Mouse (Mus musculus) heart, embryonic 12.5 days (tissue): ENCODE measurements around the gene St3gal6. TPM values are rescaled to one million over a fixed set of nuclear protein-coding genes. Genes with fewer than 3 reads are reported as not detected.

ENCODE experiments used
- ATAC-seq: fragments of 200-750 bp; cut with Nextera tagmentation; 2 replicates; pipeline ENCODE4 v1.8.0; 2017; ENCODE audit warnings: moderate TSS enrichment, moderate library complexity; ENCODE audit not compliant: insufficient number of reproducible peaks, low FRiP score
- H3K27ac ChIP-seq: fragments of 300-500 bp; sonication (generic); 2 replicates; pipeline ENCODE4 v1.5.1; 2016; ENCODE audit warnings: mild to moderate bottlenecking, moderate library complexity; ENCODE audit not compliant: poor library complexity, severe bottlenecking
- H3K27me3 ChIP-seq: fragments of 300-500 bp; sonication (generic); replicated peaks from 2 replicates; pipeline ENCODE4 v1.6.1; 2016; ENCODE audit warnings: mild to moderate bottlenecking, moderate library complexity
- H3K36me3 ChIP-seq: fragments of 300-500 bp; sonication (generic); 2 replicates; pipeline ENCODE4 v1.6.1; 2016; ENCODE audit warnings: mild to moderate bottlenecking, moderate library complexity
- H3K4me1 ChIP-seq: fragments of 300-500 bp; sonication (generic); replicated peaks from 2 replicates; pipeline ENCODE4 v1.6.1; 2016; ENCODE audit warnings: mild to moderate bottlenecking
- H3K4me2 ChIP-seq: fragments of 300-500 bp; sonication (generic); 2 replicates; pipeline ENCODE4 v1.6.1; 2016; ENCODE audit warnings: mild to moderate bottlenecking, moderate library complexity
- H3K4me3 ChIP-seq: fragments of 300-500 bp; sonication (generic); 2 replicates; pipeline ENCODE4 v1.5.1; 2016; ENCODE audit warnings: mild to moderate bottlenecking
- H3K9ac ChIP-seq: fragments of 300-500 bp; sonication (generic); 2 replicates; pipeline ENCODE4 v1.6.1; 2016; ENCODE audit warnings: mild to moderate bottlenecking, moderate library complexity
- H3K9me3 ChIP-seq: fragments of 300-500 bp; sonication (generic); replicated peaks from 2 replicates; pipeline ENCODE4 v1.6.1; 2016; ENCODE audit warnings: mild to moderate bottlenecking, moderate library complexity
- WGBS: fragments of 180-500 bp; shearing (Covaris S2); methylation state at CpG from one replicate; pipeline ENCODE4 v1.1.7; 2016; 5-methylcytosine and 5-hydroxymethylcytosine counted together
- polyA plus RNA-seq: library from polyadenylated mRNA; unstranded; fragments of >200 nt; fragmentation: Nextera tagmentation; extraction: Ambion mirVana; gene quantifications from 2 replicates; pipeline ENCODE4 v1.2.1, GENCODE M21; 2016

Gene St3gal6
- polyA plus RNA-seq, 1 experiment from 2014 or later: 18.2 TPM

DNA sequence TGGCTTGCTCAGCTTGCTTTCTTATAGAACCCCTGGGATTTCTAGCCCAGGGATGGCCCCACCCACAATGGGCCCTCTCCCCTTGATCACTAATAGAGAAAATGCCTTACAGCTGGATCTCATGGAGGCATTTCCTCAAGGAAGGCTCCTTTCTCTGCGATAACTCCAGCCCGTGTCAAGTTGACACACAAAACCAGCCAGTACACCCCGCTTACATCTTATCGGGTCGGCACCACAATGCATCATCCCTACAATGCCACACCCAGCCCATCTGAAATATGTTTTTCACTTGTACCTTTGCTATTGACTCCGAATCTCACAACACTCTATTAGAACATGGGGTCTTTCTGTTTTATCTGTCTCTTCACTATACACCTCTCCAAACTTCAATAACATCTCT lies 3.6 kb downstream of the St3gal6 start:
- Histone ChIP-seq H3K4me3 (no peak overlapping the region), H3K9ac (no peak overlapping the region), H3K9me3 (no peaks in the 10 kb centered on the region), H3K4me2 (peak overlapping the region; percentile 35), H3K4me1 (peaks cover 15% of the 10 kb centered on the region), H3K27ac (peak overlapping the region; percentile 8; the same call in 1 of the 2 replicates), H3K27me3 (no peaks in the 10 kb centered on the region), H3K36me3 (no peaks in the 10 kb centered on the region)
- WGBS: 86% methylated on average over 6 of the region's 6 CpGs
- ATAC-seq: no peak

DNA sequence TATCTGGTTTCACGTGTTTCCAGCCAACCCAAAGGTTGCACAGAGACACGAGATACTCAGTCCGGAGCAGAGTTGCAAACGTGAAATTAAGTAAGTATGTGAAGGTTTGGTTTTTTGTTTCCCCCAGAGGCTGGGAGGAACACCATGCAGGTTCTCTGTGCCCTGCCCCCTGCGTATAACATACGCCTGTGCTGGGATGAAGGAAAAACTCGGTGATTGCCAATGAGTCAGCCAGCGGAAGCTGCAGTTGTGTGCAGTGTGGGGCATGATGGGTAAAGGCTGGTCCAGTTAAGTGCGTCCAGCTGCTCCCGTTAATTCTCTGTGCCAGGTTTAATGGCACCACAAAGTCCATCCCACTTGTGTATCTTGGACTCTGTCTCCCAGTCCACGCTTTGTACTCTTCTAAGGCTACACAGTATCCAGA lies 4.4 kb downstream of the St3gal6 start:
- no peak overlapping the region for H3K4me3 ChIP-seq

DNA sequence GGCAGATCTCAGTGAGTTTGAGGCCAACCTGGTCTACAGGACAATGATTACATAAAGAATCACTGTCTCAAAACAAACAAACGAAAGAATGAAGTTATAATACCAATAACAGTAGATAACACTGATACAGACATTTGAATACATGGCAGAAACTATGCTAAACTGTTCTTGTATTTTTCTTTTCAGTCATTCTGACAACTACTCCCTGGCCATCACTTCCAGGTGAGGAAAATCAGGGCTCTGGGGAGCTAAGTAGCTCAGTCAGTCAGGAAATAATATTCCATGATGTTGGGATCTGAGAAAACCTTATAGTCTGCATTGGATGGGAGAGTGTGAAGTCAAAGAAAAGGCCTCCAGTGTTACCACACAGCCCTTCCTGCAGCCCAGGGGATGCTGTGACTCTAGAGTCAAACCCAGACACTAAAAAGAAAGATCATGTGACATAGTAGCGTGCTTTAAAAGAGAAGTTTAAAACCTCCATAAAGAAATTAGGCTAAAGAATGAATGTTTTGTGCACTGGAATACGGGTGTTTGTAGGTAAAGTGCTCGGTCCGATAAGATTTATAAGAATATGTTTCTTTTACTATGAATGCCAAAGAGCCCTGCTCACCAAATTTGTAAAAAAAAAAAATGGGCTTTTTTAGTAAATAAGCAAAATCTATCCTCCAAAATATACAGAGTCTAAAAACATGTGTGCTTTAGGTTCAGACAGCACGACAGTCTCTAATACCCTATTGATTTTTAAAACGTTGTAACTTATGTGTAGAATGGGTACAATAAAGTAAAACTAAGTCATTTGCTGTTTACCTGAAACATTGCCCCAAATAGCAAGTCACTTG lies 6.9 kb downstream of the St3gal6 start:
- WGBS: 91% methylated on average over 7 of the region's 7 CpGs

More for the DNA sequence above, 4.4 kb downstream of the St3gal6 start:
- Histone ChIP-seq H3K9ac (no peak overlapping the region), H3K36me3 (no peaks in the 10 kb centered on the region), H3K27me3 (no peaks in the 10 kb centered on the region), H3K27ac (0 out of 2 replicates have a peak overlapping the region, but pooled peaks have one; percentile 5), H3K9me3 (no peaks in the 10 kb centered on the region), H3K4me2 (peak overlapping the region; percentile 35), H3K4me1 (peaks cover 17% of the 10 kb centered on the region)
- WGBS: 76% methylated on average over 11 of the region's 11 CpGs
- ATAC-seq: peak; percentile 67

DNA sequence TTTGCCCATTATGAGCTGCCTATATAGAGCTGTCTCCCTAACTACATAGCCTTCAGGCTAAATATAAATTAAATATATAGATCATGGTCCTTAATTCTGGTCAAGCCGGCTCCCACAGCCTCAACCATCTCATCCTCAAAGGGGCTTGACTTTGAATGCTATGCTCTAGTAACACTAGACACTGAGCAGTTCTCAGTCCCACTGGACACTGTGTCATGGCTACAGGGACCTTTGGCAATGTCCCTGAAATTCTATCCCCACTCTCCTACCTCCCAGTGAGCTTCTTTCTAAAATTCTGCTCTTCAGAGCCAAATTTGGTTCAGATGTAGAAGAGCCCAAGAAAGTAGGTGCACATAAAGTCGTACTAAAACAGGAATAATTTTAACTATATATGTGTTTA lies 7.9 kb downstream of the St3gal6 start:
- no peak overlapping the region for H3K9ac ChIP-seq
- peaks cover 40% of the 10 kb centered on the region for H3K4me1 ChIP-seq
- H3K36me3 ChIP-seq: no peaks in the 10 kb centered on the region
- no peak for ATAC-seq
- H3K4me2 ChIP-seq: no peak overlapping the region
- WGBS: 92% methylated on average over 2 of the region's 2 CpGs
- H3K27ac ChIP-seq: no peak overlapping the region
- H3K27me3 ChIP-seq: no peaks in the 10 kb centered on the region
- no peak overlapping the region for H3K4me3 ChIP-seq
- H3K9me3 ChIP-seq: no peaks in the 10 kb centered on the region

More for the DNA sequence above, 6.9 kb downstream of the St3gal6 start:
- Histone ChIP-seq H3K4me1 (peaks cover 38% of the 10 kb centered on the region), H3K9ac (no peak overlapping the region), H3K9me3 (no peaks in the 10 kb centered on the region), H3K36me3 (no peaks in the 10 kb centered on the region), H3K4me3 (no peak overlapping the region), H3K4me2 (no peak overlapping the region), H3K27me3 (no peaks in the 10 kb centered on the region), H3K27ac (no peak overlapping the region)
- no peak for ATAC-seq

DNA sequence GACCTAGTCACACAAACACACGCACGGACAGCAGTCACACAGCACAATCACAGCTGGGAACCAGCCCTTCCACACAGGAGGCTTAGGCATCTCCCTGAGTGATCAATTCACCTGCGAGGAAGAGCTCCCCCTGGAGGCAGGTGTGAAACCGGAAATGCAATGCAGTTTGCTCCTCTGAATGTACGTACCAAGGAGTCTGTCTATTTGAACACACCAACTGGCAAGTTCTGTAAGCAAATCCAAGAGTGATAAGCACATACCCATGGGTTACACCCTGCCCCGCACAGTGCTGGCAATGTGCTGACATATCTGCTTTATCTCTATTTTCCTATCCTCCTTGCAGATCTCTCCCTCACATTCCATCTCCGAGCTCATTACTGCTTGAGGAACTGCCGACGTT lies 9.5 kb downstream of the St3gal6 start:
- H3K4me3 ChIP-seq: no peak overlapping the region
- 63% methylated on average over 9 of the region's 9 CpGs for WGBS
- H3K4me2 ChIP-seq: no peak overlapping the region

DNA sequence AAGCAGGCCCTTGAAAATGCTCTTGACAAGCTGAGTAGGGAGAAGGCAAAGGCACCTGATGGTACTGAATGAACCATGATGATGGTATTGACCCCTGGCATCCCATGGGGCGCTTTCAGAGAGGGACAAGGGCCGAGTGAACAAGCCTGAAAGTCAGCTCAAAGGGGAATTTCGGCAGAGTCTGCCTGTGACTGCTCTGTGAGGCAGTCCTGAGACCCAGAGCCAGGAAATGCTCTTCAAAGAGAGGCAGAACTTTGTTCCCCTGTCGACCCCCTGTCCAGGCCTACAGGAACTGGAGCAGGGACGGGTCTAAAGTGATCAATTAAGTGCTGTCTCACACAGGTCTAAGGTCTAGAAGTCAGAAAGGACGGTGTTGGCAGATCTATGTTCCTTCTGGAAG lies 10.3 kb downstream of the St3gal6 start:
- no peak overlapping the region for H3K4me3 ChIP-seq
- H3K9me3 ChIP-seq: no peaks in the 10 kb centered on the region
- WGBS: 31% methylated on average over 6 of the region's 6 CpGs
- H3K4me2 ChIP-seq: peak overlapping the region; percentile 37
- peaks cover 43% of the 10 kb centered on the region for H3K4me1 ChIP-seq
- H3K27me3 ChIP-seq: no peaks in the 10 kb centered on the region
- peak overlapping the region; percentile 1; the same call in 1 of the 2 replicates for H3K9ac ChIP-seq
- ATAC-seq: no peak
- no peaks in the 10 kb centered on the region for H3K36me3 ChIP-seq
- H3K27ac ChIP-seq: peak overlapping the region; percentile 82

More for the DNA sequence above, 9.5 kb downstream of the St3gal6 start:
- Histone ChIP-seq H3K9ac (no peak overlapping the region), H3K27ac (peak overlapping the region; percentile 82; the same call in 1 of the 2 replicates), H3K9me3 (no peaks in the 10 kb centered on the region), H3K27me3 (no peaks in the 10 kb centered on the region), H3K36me3 (no peaks in the 10 kb centered on the region), H3K4me1 (peaks cover 43% of the 10 kb centered on the region)
- ATAC-seq: peak; percentile 70

DNA sequence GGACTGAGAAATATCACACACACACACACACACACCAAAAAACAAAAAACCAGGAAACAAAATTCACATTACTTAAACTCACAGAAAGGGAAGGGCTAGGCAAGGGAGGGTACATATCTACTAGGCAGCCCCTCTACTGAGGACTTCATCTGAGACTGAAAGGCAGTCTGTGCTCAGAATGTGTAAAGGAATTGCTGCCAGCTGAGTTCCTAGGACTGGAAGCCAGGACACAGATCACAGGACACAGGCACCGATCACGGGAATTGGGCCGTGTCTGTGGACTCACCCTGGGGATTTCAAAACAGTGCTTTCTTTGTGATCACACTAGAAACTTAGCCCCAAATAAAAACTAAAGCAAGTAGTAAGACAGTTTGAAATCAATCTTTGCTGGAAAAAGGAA lies 11.2 kb downstream of the St3gal6 start:
- WGBS: 21% methylated on average over 3 of the region's 3 CpGs
- peak overlapping the region; percentile 37 for H3K4me2 ChIP-seq

DNA sequence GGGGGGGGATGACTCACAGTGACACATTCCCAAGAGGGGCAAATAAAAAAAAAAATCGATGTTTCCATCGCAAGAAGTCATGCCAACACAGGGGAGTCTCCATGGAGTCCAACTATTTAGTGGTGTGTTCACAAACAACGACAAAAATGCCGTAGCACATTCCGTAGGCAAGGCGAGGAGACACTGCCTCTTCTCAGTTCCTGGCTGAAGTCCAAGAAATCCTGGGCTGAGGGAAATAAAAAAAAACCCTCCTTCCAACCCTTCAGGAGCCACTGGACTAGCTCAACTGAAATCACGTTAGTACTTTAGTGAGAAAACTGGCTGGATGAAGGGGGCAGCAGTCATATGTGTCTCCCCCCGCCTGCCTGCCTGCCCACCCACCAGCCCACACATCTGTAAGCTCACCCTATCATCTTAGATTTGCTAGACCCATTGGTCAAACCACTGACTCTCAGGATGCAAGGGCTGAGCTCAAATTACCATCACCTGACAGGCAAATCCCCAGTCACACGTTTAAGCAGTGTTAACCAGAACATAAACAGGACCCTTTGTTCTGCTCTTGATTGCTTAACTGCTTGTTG lies 11.8 kb downstream of the St3gal6 start:
- Histone ChIP-seq H3K36me3 (peaks cover 2% of the 10 kb centered on the region), H3K27ac (peak overlapping the region; percentile 82), H3K9me3 (no peaks in the 10 kb centered on the region), H3K4me2 (peak overlapping the region; percentile 50), H3K9ac (no peak overlapping the region), H3K4me1 (peaks cover 51% of the 10 kb centered on the region), H3K27me3 (no peaks in the 10 kb centered on the region), H3K4me3 (no peak overlapping the region)
- WGBS: 16% methylated on average over 9 of the region's 9 CpGs
- ATAC-seq: peak; percentile 54

More for the DNA sequence above, 11.2 kb downstream of the St3gal6 start:
- H3K36me3 ChIP-seq: no peaks in the 10 kb centered on the region
- H3K9ac ChIP-seq: peak overlapping the region; percentile 28; the same call in 1 of the 2 replicates
- peaks cover 45% of the 10 kb centered on the region for H3K4me1 ChIP-seq
- no peaks in the 10 kb centered on the region for H3K27me3 ChIP-seq
- H3K9me3 ChIP-seq: no peaks in the 10 kb centered on the region
- peak overlapping the region; percentile 82 for H3K27ac ChIP-seq
- ATAC-seq: no peak
- H3K4me3 ChIP-seq: no peak overlapping the region

DNA sequence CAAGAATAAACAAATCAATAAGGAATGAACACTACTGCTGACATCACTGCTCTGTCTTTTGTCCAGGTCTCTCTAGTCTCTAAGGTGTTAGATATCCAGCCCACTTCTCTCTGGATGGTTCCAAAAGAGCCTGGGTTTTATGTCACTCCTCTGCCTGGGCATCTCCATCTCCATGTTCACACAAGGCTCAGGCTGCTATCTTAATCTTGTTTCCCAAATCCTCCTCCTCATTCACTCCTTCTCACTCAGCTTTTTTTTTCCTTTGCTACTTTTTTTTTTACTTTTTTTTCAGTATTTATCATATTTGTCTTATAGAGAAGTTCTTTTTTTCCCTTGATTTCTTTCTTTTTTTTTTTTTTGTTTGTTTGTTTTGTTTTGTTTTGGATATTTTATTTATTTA lies 19.1 kb downstream of the St3gal6 start:
- no peak for ATAC-seq
- Histone ChIP-seq H3K27me3 (no peaks in the 10 kb centered on the region), H3K4me1 (peaks cover 26% of the 10 kb centered on the region), H3K9me3 (no peaks in the 10 kb centered on the region), H3K27ac (no peak overlapping the region), H3K4me3 (no peak overlapping the region), H3K4me2 (no peak overlapping the region), H3K36me3 (peaks cover 16% of the 10 kb centered on the region), H3K9ac (no peak overlapping the region)

DNA sequence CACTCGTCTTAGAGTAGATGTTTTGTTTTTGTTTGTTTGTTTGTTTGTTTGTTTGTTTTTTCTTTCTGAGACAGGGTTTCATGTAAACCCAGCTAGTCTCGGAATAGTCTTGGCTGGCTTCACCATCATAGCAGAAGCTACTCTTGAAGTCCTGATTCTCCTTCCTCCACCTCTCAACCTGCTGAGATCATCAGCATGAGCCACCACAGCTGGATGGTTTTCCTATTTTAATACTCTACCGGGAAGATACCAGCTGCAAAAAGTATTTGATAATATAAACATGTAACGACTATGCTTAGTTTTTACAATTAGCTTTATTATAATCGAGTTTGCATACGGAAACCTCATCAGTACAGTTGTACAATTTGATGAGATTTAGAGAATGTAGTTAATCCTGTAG lies 21.5 kb downstream of the St3gal6 start:
- ATAC-seq: no peak
- peaks cover 42% of the 10 kb centered on the region for H3K4me1 ChIP-seq
- H3K4me2 ChIP-seq: no peak overlapping the region
- no peak overlapping the region for H3K4me3 ChIP-seq
- peak overlapping the region; percentile 60 for H3K27ac ChIP-seq
- WGBS: 65% methylated on average over 6 of the region's 6 CpGs
- peaks cover 16% of the 10 kb centered on the region for H3K36me3 ChIP-seq
- no peaks in the 10 kb centered on the region for H3K27me3 ChIP-seq
- no peaks in the 10 kb centered on the region for H3K9me3 ChIP-seq
- H3K9ac ChIP-seq: no peak overlapping the region

DNA sequence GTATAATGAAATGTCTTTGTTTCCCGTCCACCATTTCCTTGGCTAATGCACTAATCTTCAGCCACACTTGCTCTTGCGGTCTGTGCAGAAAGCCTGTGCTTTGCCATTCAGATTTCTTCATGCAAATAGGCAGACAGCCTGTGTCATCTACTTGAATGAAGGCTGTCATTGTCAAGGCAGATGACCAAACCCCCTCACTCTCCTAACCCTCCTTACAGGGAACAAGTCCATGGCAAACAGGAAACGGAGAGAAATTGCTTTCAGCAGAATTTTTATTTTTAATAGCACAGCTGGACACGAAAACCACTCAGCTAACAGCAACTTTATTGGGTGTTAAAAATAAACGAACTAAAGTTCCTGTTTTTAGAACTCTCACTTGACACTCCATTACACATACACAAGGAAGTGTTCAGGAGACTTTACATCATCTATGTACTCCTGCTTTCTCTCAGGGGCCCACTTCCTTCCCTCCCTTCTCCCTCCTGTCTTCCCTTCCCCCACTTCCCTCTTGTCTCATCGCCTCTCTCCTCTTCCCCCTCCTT lies 22.2 kb downstream of the St3gal6 start:
- Histone ChIP-seq H3K4me3 (no peak overlapping the region), H3K4me2 (no peak overlapping the region), H3K4me1 (peaks cover 44% of the 10 kb centered on the region), H3K36me3 (peaks cover 10% of the 10 kb centered on the region), H3K9me3 (no peaks in the 10 kb centered on the region), H3K27me3 (no peaks in the 10 kb centered on the region), H3K27ac (peak overlapping the region; percentile 60), H3K9ac (no peak overlapping the region)
- ATAC-seq: peak; percentile 37; the same call in 1 of the 2 replicates
- 35% methylated on average over 6 of the region's 6 CpGs for WGBS
